Mouse (Mus musculus) megakaryocyte, embryonic 14.5 days (primary cell): Measurements from ENCODE around the gene Prdx1.

ENCODE experiments used
- FLI1 ChIP-seq: IDR thresholded peaks from 2 replicates; pipeline ENCODE4 v1.6.1; 2012; ENCODE audit warnings: low read length, inconsistent platforms, mixed read lengths
- GATA1 ChIP-seq: IDR thresholded peaks from 3 replicates; pipeline ENCODE4 v1.6.1; 2012; ENCODE audit warnings: mixed read lengths, low read length, inconsistent platforms, borderline replicate concordance

- TF ChIP-seq GATA1 (no peak), FLI1 (no peak)
Observed at GRCm38 (mm10) chr4:116720343-116721097, 35.2 kb downstream of the Prdx1 start, which contains the start of gene Tesk2.
